Mouse (Mus musculus): ENCODE measurements around the gene Rnf113a2. TPM values are rescaled to one million over a fixed set of nuclear protein-coding genes. Genes with fewer than 3 reads are reported as not detected.

Rnf113a2 gene
- polyA plus RNA-seq, 1 experiment from 2014 or later, result 23.6 TPM

DNA sequence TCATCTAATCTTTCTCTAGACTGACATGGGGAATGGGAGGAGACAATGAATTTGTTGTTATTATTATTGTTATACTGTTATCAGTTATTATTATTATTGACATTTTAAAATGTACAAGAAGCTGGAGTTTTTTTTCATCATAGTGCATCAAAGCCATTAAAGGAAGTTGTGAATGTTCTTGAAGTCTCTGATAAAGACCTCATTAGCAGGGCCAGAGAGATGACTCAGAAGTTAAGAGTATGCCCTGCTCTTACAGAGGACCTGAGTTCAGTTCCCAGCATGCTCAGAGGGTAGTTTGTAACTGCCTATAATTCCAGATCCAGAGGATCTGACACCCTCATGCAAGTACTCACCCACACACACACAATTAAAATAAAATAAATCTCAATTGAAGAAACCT is 19.3 kb upstream of the Rnf113a2 start:
- no peak overlapping the region for H3K4me3 ChIP-seq (replicated peaks)
- H3K27ac ChIP-seq, result no peak overlapping the region
- 0 out of 2 replicates have a peak, but pooled peaks cover 4% of the 10 kb centered on the region for H3K4me1 ChIP-seq (replicated peaks)
- H3K36me3 ChIP-seq, result no peaks in the 10 kb centered on the region
- no peak overlapping the region for H3K9ac ChIP-seq
- H3K9me3 ChIP-seq, result no peaks in the 10 kb centered on the region
- H3K4me2 ChIP-seq (replicated peaks), result no peak overlapping the region
- no peak for ATAC-seq
- no peaks in the 10 kb centered on the region for H3K27me3 ChIP-seq (replicated peaks)

DNA sequence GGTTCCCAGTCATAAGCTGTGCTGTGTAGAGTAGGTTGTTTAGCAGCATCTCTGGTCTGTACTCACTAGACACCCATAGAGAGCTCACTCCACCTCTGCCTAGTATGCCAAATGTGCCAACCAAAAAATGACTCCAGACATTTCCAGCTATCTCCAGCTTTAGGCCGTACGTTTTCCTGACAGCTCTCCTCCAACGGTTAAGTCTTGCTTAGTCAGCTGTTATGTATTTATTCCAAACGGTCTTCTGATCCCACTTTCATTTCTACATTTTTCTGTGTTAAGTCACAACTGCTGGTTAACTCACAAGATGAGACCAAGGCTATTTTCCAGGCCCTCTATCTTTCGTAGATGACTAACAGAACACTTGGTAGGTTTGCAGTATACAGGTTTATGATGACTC is 18.4 kb upstream of the Rnf113a2 start:
- ATAC-seq, result no peak
- Histone ChIP-seq H3K36me3 (no peaks in the 10 kb centered on the region), H3K4me2 (replicated peaks) (no peak overlapping the region), H3K27ac (no peak overlapping the region), H3K4me1 (replicated peaks) (0 out of 2 replicates have a peak, but pooled peaks cover 4% of the 10 kb centered on the region), H3K9me3 (no peaks in the 10 kb centered on the region), H3K9ac (no peak overlapping the region), H3K27me3 (replicated peaks) (no peaks in the 10 kb centered on the region), H3K4me3 (replicated peaks) (no peak overlapping the region)
- 70% methylated on average over 5 of the region's 5 CpGs for WGBS

DNA sequence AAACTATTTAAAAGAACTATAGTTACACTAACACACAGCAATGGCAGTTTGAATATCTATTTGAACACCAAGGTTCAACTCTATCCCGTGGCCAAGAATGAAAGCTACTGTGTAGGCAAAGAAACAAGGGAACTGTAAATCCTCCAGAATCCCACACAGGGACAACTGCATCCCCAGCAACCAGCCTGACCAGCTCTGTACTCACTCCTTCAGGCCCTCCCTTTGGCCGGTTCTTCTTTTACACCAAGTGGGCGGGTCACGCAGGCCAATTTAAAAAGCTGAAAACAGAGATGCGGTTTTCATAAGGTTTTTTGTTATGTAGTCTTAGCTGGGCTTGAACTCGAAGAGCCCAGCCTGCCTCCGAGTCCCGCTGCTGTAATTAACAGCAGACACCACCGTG is 17.9 kb upstream of the Rnf113a2 start:
- no peak for ATAC-seq
- Histone ChIP-seq H3K27me3 (replicated peaks) (no peaks in the 10 kb centered on the region), H3K36me3 (no peaks in the 10 kb centered on the region), H3K27ac (peak overlapping the region; percentile 81), H3K9me3 (no peaks in the 10 kb centered on the region), H3K4me2 (replicated peaks) (peak overlapping the region; percentile 33; the same call in 1 of the 2 replicates), H3K4me3 (replicated peaks) (0 out of 2 replicates have a peak overlapping the region, but pooled peaks have one; percentile 6), H3K4me1 (replicated peaks) (0 out of 2 replicates have a peak, but pooled peaks cover 4% of the 10 kb centered on the region), H3K9ac (peak overlapping the region; percentile 20; the same call in 1 of the 2 replicates)
- WGBS, result 57% methylated on average over 9 of the region's 9 CpGs

DNA sequence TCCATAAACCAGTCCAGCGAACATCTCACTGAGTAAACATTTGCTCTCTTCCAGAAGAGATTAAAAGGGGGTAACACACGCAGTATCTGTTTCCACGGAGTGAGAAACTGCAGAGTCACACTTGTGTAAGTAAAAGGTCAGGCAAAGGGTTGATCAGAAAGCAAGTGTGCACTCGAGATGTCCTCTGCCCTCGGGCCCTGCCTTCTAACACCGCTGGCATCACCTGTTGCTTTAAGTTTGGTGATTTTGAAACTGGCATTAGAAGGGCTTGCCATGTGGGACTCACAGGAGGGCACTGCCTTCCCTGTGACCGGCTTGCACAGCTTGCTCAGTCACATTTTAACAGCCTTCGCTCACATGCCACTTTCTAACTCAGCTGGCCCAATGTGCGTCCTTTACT is 17.3 kb upstream of the Rnf113a2 start:
- H3K4me2 ChIP-seq (replicated peaks), result peak overlapping the region; percentile 33
- H3K4me3 ChIP-seq (replicated peaks), result 0 out of 2 replicates have a peak overlapping the region, but pooled peaks have one; percentile 3
- no peak overlapping the region for H3K9ac ChIP-seq
- H3K27me3 ChIP-seq (replicated peaks), result no peaks in the 10 kb centered on the region
- H3K27ac ChIP-seq, result peak overlapping the region; percentile 81
- no peaks in the 10 kb centered on the region for H3K9me3 ChIP-seq
- WGBS, result 39% methylated on average over 9 of the region's 9 CpGs
- peak; percentile 52 for ATAC-seq
- H3K36me3 ChIP-seq, result no peaks in the 10 kb centered on the region
- H3K4me1 ChIP-seq (replicated peaks), result 0 out of 2 replicates have a peak, but pooled peaks cover 4% of the 10 kb centered on the region

DNA sequence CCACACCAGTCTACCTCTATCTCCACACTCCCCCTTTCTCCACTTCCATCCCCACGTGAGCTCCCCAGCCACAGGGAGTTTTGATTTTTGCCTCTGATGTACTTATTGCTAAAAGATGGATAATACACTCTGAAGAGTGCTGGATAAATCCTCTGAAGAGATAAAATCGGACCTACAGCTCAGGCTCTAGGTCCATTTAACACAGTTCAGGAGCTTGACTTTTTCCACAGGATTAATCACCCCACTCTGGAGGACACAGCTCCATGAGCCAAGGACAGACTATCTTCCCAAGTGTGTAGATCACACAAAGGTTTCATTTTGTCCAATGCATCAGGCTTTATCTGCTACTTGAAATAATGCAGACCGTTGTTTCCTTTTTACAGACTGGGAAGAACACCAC is 16.9 kb upstream of the Rnf113a2 start:
- no peaks in the 10 kb centered on the region for H3K9me3 ChIP-seq
- H3K4me3 ChIP-seq (replicated peaks), result peak overlapping the region; percentile 9; the same call in 1 of the 2 replicates
- no peak for ATAC-seq
- no peaks in the 10 kb centered on the region for H3K27me3 ChIP-seq (replicated peaks)
- 62% methylated on average over 3 of the region's 3 CpGs for WGBS
- H3K9ac ChIP-seq, result no peak overlapping the region
- 0 out of 2 replicates have a peak, but pooled peaks cover 4% of the 10 kb centered on the region for H3K4me1 ChIP-seq (replicated peaks)
- peak overlapping the region; percentile 81 for H3K27ac ChIP-seq
- peak overlapping the region; percentile 33 for H3K4me2 ChIP-seq (replicated peaks)
- no peaks in the 10 kb centered on the region for H3K36me3 ChIP-seq

DNA sequence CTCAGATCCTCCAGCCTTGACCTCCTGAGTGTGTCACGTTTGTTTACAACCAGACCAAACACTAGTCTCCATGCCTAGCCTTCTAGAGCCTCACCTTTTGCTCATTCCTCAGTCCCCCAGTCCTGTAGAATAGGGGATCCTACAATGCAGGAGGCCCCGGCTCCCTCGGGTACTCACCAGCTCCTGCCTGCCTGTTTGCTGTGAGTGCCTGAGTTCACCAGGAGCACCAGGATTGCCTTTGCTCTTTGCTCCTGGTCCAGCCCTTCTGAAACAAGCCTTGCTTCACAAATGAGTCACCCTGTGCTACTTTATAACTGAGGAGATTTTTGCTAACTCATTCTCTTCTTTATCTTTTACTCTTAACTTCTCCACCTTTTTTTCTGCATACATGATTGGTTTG is 16.3 kb upstream of the Rnf113a2 start:
- no peak overlapping the region for H3K9ac ChIP-seq
- H3K4me3 ChIP-seq (replicated peaks), result peak overlapping the region; percentile 9; the same call in 1 of the 2 replicates
- peak overlapping the region; percentile 33 for H3K4me2 ChIP-seq (replicated peaks)
- ATAC-seq, result peak; percentile 72
- peak overlapping the region; percentile 81 for H3K27ac ChIP-seq
- 21% methylated on average over 3 of the region's 3 CpGs for WGBS
- H3K4me1 ChIP-seq (replicated peaks), result 0 out of 2 replicates have a peak, but pooled peaks cover 4% of the 10 kb centered on the region
- H3K27me3 ChIP-seq (replicated peaks), result no peaks in the 10 kb centered on the region
- no peaks in the 10 kb centered on the region for H3K9me3 ChIP-seq
- no peaks in the 10 kb centered on the region for H3K36me3 ChIP-seq

DNA sequence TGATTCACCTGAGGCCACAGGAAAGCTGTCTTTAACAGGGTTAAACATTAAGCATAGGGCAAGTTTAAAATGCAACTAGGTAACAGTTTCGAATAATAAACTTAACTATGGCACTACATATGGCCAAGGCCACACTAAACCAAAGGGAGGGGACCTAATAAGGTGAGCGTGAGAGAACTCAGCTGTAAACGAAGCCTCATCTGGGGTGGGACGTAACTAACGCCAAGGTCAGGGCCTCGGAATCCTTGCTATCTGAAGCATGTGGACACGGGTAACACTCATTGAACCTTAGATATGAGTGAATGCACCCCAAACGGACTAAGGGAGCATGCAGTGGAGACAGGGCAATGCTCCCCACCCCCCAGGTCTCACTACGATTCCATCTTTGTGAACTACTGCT is 14.1 kb upstream of the Rnf113a2 start:
- Histone ChIP-seq H3K9ac (no peak overlapping the region), H3K9me3 (no peaks in the 10 kb centered on the region), H3K4me2 (replicated peaks) (peak overlapping the region; percentile 10; the same call in 1 of the 2 replicates), H3K27me3 (replicated peaks) (no peaks in the 10 kb centered on the region), H3K4me3 (replicated peaks) (no peak overlapping the region), H3K36me3 (no peaks in the 10 kb centered on the region), H3K4me1 (replicated peaks) (0 out of 2 replicates have a peak, but pooled peaks cover 6% of the 10 kb centered on the region), H3K27ac (peak overlapping the region; percentile 62; the same call in 1 of the 2 replicates)
- WGBS, result 53% methylated on average over 9 of the region's 9 CpGs
- peak; percentile 74 for ATAC-seq

DNA sequence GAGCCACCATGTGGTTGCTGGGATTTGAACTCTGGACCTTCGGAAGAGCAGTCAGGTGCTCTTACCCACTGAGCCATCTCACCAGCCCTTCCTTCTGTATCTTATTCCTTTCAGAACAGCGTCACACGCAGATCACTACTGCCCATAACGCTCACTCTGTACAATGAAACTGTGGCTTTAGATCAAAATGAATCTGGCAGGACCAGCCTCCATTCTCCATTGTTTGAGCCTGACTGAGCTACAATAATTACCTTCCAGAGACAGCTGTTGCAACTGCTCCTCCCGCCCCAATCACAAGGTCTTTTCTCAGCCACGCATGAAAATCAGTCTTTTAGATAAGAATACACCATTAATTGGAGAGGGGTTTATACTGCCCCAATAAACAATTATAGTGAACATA is 12.5 kb upstream of the Rnf113a2 start:
- H3K27me3 ChIP-seq (replicated peaks), result no peaks in the 10 kb centered on the region
- 78% methylated on average over 6 of the region's 6 CpGs for WGBS
- ATAC-seq, result no peak

DNA sequence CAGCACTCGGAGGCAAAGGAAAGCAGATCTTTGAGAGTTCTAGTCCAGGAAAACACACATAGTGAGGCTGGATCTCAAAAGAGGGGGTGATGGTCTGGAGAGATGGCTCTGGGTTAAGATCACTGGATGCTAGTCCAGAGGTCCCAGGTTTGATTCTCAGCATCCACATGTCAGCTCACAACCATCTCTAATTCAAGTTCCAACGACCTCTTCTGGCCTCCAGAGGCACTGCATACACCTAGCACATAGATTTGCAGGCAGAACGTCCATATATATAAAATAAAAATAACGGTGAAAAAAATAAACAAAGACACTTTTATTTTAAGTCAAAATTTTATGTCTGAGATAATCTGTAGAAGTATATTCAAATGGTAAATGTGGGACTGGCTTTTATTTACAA is 9.7 kb upstream of the Rnf113a2 start:
- H3K36me3 ChIP-seq, result no peaks in the 10 kb centered on the region
- no peak for ATAC-seq
- no peak overlapping the region for H3K4me2 ChIP-seq (replicated peaks)
- H3K9me3 ChIP-seq, result no peaks in the 10 kb centered on the region
- no peaks in the 10 kb centered on the region for H3K27me3 ChIP-seq (replicated peaks)
- H3K4me1 ChIP-seq (replicated peaks), result 0 out of 2 replicates have a peak, but pooled peaks cover 8% of the 10 kb centered on the region
- no peak overlapping the region for H3K27ac ChIP-seq
- WGBS, result 55% methylated on average over 4 of the region's 4 CpGs
- H3K4me3 ChIP-seq (replicated peaks), result no peak overlapping the region
- no peak overlapping the region for H3K9ac ChIP-seq

More for the DNA sequence above, 12.5 kb upstream of the Rnf113a2 start:
- Histone ChIP-seq H3K4me1 (replicated peaks) (0 out of 2 replicates have a peak, but pooled peaks cover 11% of the 10 kb centered on the region), H3K36me3 (no peaks in the 10 kb centered on the region), H3K4me3 (replicated peaks) (no peak overlapping the region), H3K9me3 (no peaks in the 10 kb centered on the region), H3K4me2 (replicated peaks) (no peak overlapping the region), H3K9ac (no peak overlapping the region), H3K27ac (no peak overlapping the region)

DNA sequence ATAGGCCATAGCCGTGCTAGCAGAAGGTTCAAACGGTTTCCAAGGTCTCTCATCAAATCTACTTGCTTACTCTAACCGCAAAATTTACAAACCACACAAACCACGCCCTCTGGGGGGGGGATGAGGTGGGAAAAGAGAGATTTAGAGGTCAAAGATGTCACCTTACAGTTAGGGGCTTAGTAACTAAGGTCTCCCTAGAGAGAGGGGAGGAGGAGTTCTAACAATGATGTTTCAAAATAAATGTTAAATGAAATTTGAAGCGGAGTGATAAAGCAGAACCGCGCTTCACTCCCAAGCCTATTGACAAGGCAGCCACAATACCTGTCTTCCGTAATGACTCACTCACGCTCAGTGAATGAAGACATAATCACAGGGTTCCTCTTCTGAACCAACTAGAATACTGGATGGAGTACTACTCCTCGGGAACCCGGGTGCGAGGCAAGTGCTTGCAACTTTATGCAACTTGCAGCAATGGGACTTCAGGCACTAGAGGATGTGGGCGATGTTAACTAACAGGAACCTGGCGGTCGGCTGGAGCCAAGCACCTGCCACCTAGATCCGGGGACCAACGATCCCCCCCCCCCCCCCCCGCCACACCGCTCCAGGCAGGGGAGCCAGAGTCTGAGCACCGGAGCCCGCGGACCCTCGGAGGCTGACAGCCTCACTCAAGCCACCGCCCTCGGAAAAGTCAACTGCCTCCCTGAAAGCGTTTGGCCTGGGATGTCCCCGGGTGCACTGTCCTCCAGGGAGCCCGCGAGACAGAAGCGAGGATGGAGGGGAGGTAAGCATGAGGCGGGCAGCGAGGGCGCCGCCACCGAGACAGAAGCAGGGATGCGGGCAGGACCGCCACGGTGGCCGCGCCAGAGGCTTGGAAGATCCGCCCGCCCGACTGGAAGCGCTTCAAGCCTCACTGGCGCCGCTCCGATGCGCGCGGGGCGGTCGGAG is 8.8 kb upstream of the Rnf113a2 start:
- WGBS, result under 1% methylated on average over 51 of the region's 52 CpGs
- Histone ChIP-seq H3K36me3 (no peaks in the 10 kb centered on the region), H3K4me2 (replicated peaks) (peak overlapping the region; percentile 91), H3K27ac (peak overlapping the region; percentile 87), H3K4me1 (replicated peaks) (0 out of 2 replicates have a peak, but pooled peaks cover 8% of the 10 kb centered on the region), H3K9me3 (no peaks in the 10 kb centered on the region), H3K4me3 (replicated peaks) (peak overlapping the region; percentile 83), H3K27me3 (replicated peaks) (no peaks in the 10 kb centered on the region), H3K9ac (peak overlapping the region; percentile 83)
- peak; percentile 57 for ATAC-seq

DNA sequence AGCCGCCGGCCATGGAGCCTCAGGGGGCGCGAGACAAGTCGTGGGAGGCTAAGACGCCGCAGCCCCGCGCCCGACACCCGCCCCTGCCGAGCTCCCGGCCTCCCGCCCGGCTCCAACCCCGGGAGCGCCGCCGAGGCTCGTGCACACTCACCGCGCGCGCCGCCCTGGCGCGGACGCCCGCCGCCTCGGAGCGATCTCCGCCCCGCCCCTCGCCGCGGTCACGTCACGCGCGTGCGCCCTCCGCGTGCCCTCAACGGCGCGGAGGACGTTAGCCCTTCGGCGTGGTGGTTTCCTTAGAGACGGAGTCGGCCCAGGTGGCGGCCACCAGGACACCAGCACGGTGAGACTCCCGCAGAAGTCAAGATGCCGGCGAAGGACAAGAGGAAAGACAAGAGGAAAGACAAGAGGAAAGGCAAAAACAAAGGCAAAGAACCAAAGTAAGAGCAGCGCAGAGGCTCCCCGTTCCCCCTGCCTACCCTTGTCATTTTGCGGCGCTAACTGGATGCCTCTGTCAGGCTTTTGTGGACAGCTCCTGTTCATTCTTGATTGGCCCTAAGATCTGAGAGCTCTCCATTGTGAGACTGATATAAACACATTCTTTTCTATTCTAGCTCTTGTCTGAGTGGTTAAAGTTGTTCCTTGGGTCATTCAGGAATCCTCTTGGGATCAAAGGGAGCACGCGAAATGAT is 8.0 kb upstream of the Rnf113a2 start, which contains the start of the genes Entpd5 and Bbof1:
TSS of gene Entpd5 (minus strand) at position 211 of the 689 bp plus-strand sequence.
TSS of gene Bbof1 (plus strand) at position 253 of the 689 bp plus-strand sequence.
- Histone ChIP-seq H3K27ac (peak within 1 kb of the TSS; percentile 87), H3K4me1 (replicated peaks) (0 out of 2 replicates have a peak, but pooled peaks cover 8% of the 10 kb centered on the region), H3K9me3 (no peaks in the 10 kb centered on the region), H3K9ac (peak within 1 kb of the TSS; percentile 83), H3K4me2 (replicated peaks) (peak within 1 kb of the TSS; percentile 91), H3K27me3 (replicated peaks) (no peaks in the 10 kb centered on the region), H3K4me3 (replicated peaks) (peak within 1 kb of the TSS; percentile 83), H3K36me3 (no peaks in the 10 kb centered on the region)
- peak; percentile 96 for ATAC-seq
- WGBS, result 2% methylated on average over 63 of the region's 63 CpGs

DNA sequence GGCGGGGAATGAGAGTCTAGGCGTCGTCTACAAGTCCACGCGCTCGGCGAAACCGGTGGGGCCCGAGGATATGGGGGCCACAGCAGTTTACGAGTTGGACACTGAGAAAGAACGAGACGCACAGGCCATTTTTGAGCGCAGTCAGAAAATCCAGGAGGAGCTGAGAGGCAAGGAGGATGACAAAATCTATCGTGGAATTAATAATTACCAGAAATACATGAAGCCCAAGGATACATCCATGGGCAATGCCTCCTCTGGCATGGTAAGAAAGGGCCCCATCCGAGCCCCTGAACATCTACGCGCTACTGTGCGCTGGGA is 568 bp downstream of the Rnf113a2 start:
- H3K27ac ChIP-seq, result 0 out of 2 replicates have a peak overlapping the region, but pooled peaks have one; percentile 51
- 36% methylated on average over 18 of the region's 18 CpGs for WGBS
- ATAC-seq, result peak; percentile 38; the same call in 1 of the 2 replicates

More for the DNA sequence above, 568 bp downstream of the Rnf113a2 start:
- peak overlapping the region; percentile 55 for H3K9ac ChIP-seq
- peak overlapping the region; percentile 56 for H3K4me3 ChIP-seq (replicated peaks)
- no peaks in the 10 kb centered on the region for H3K9me3 ChIP-seq
- no peaks in the 10 kb centered on the region for H3K36me3 ChIP-seq
- no peaks in the 10 kb centered on the region for H3K4me1 ChIP-seq (replicated peaks)
- H3K4me2 ChIP-seq (replicated peaks), result peak overlapping the region; percentile 86
- no peaks in the 10 kb centered on the region for H3K27me3 ChIP-seq (replicated peaks)

Measured in intestine, embryonic 15.5 days (tissue).